In the genomic region with DNA sequence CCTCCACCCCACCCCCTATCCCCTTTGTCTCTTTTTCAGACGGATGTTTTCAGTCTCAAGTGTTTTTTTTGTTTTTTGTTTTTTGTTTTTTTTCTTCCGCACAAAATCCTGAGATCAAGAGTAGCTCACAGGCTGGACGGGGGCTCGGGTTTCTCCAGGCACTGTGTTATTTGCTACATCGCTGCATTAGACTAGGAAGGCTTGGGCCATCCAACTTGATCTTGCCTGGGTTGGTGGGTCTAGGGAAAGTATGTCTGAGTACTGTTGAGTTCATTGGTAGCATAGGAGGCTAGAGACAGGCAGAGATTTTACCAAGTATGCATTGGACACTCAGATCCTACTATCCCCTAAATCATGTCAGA, we compare ENCODE assay signal across 14 mouse cellular contexts. TPM values are rescaled to one million over a fixed set of nuclear protein-coding genes. Genes with fewer than 3 reads are reported as not detected.
DNase-seq lines count a peak whose midpoint lies in the region; ATAC-seq lines count a peak whose summit lies in the region.
"Had no signal": no experiment of that assay in that cellular context is flagged by ENCODE, and none has a peak within 500 bp of the region (broad histone marks: within the 10 kb centered on the region; RNA-seq: fewer than 3 reads in every experiment).

No protein-coding gene starts in this region.

- ATAC-seq in forebrain, embryonic 14.5 days = no peak
- no peak for ATAC-seq in limb, embryonic 11.5 days (ENCODE audit: insufficient number of reproducible peaks, low FRiP score, low TSS enrichment, low read depth)
- no peak for ATAC-seq in neural tube, embryonic 13.5 days (ENCODE audit: low read depth)
- ATAC-seq in inflammation-experienced regulatory T-cells, adult 6 months = no peak

- DNase-seq in embryo, embryonic 10 days (ENCODE audit: low spot score) = peak; percentile 11
- DNase-seq in embryo, embryonic 9.5 days (ENCODE audit: extremely low spot score) = no peak
- peak; percentile 22 for DNase-seq in forebrain, embryonic 14.5 days (ENCODE audit: low spot score)
- DNase-seq in limb, embryonic 11.5 days (ENCODE audit: low spot score) = no peak
- no peak for DNase-seq in adipocyte (ENCODE audit: low spot score)
- DNase-seq in gastrocnemius, adult 8-10 months (ENCODE audit: low spot score in 2 of 2) = no peak
- DNase-seq: gastrocnemius, postnatal 25 days; kidney, adult 18-20 months; lung, postnatal 36 days had no signal

- peaks cover 7% of the 10 kb centered on the region; the same call in 1 of the 2 replicates for H3K36me3 ChIP-seq in forebrain, embryonic 14.5 days (ENCODE audit: control insufficient read depth, insufficient read depth, low read length)
- no peaks in the 10 kb centered on the region for H3K36me3 ChIP-seq in limb, embryonic 11.5 days (ENCODE audit: control insufficient read depth, insufficient read depth, low read length)
- H3K36me3 ChIP-seq in neural tube, embryonic 13.5 days = no peaks in the 10 kb centered on the region
- H3K36me3 ChIP-seq: heart, embryonic 15.5 days had no signal

- peaks cover 9% of the 10 kb centered on the region; the same call in 1 of the 2 replicates for H3K4me1 ChIP-seq in forebrain, embryonic 14.5 days (ENCODE audit: control insufficient read depth, insufficient read depth, low read length)
- H3K4me1 ChIP-seq in limb, embryonic 11.5 days (ENCODE audit: control insufficient read depth, insufficient read depth, low read length) = peaks cover 38% of the 10 kb centered on the region
- peaks cover 20% of the 10 kb centered on the region for H3K4me1 ChIP-seq in neural tube, embryonic 13.5 days (replicated peaks)
- H3K4me1 ChIP-seq: heart, embryonic 15.5 days had no signal

- peaks cover 57% of the 10 kb centered on the region for H3K27me3 ChIP-seq in forebrain, embryonic 14.5 days (replicated peaks; ENCODE audit: control insufficient read depth, insufficient read depth, low read length)
- peaks cover 40% of the 10 kb centered on the region for H3K27me3 ChIP-seq in limb, embryonic 11.5 days (ENCODE audit: control insufficient read depth, insufficient read depth, low read length)
- H3K27me3 ChIP-seq in neural tube, embryonic 13.5 days = peaks cover 86% of the 10 kb centered on the region

- H3K9me3 ChIP-seq in forebrain, embryonic 14.5 days (replicated peaks; ENCODE audit: control insufficient read depth, low read length) = no peaks in the 10 kb centered on the region
- no peaks in the 10 kb centered on the region for H3K9me3 ChIP-seq in limb, embryonic 11.5 days (ENCODE audit: control insufficient read depth, low read length)
- H3K9me3 ChIP-seq in neural tube, embryonic 13.5 days = no peaks in the 10 kb centered on the region
- H3K9me3 ChIP-seq: heart, embryonic 15.5 days had no signal

- H3K4me2 ChIP-seq in forebrain, embryonic 14.5 days (ENCODE audit: low read length) = peak overlapping the region; percentile 73
- H3K4me2 ChIP-seq in limb, embryonic 11.5 days (ENCODE audit: low read depth, severe bottlenecking) = peak overlapping the region; percentile 50; the same call in 1 of the 2 replicates
- H3K4me2 ChIP-seq in neural tube, embryonic 13.5 days = peak overlapping the region; percentile 62
- H3K4me2 ChIP-seq: heart, embryonic 15.5 days; liver, embryonic 11.5 days had no signal

- H3K4me3 ChIP-seq in forebrain, embryonic 14.5 days (ENCODE audit: low read depth, low read length) = peak overlapping the region; percentile 49
- H3K4me3 ChIP-seq in limb, embryonic 11.5 days (ENCODE audit: low read depth, low read length) = no peak overlapping the region
- H3K4me3 ChIP-seq in neural tube, embryonic 13.5 days = peak overlapping the region; percentile 58
- H3K4me3 ChIP-seq: heart, embryonic 15.5 days had no signal

- WGBS in forebrain, embryonic 14.5 days = 20% methylated on average over 5 of the region's 5 CpGs
- WGBS in limb, embryonic 11.5 days = 2% methylated on average over 5 of the region's 5 CpGs
- 3% methylated on average over 5 of the region's 5 CpGs for WGBS in neural tube, embryonic 13.5 days

- H3K27ac ChIP-seq in forebrain, embryonic 14.5 days (ENCODE audit: low read depth, low read length) = peak overlapping the region; percentile 52
- H3K27ac ChIP-seq in limb, embryonic 11.5 days (replicated peaks; ENCODE audit: low read depth, low read length) = no peak overlapping the region
- H3K27ac ChIP-seq in neural tube, embryonic 13.5 days (replicated peaks) = peak overlapping the region; percentile 77
- H3K27ac ChIP-seq: heart, embryonic 15.5 days; stomach, postnatal 0 days had no signal

- H3K9ac ChIP-seq in forebrain, embryonic 14.5 days (ENCODE audit: low read length) = peak overlapping the region; percentile 75
- peak overlapping the region; percentile 8 for H3K9ac ChIP-seq in limb, embryonic 11.5 days (ENCODE audit: low read length)
- H3K9ac ChIP-seq in neural tube, embryonic 13.5 days = peak overlapping the region; percentile 64
- H3K9ac ChIP-seq: heart, embryonic 15.5 days had no signal

RNA-seq across cellular contexts. Expression of a gene that starts 7.4 kb away (rescaled TPM):
- polyA plus RNA-seq in forebrain, embryonic 14.5 days (2014; fragmentation: Nextera tagmentation; extraction: Ambion mirVana) = 0.32 and 0.55 TPM in 2 replicates
- 0.16 and 0.19 TPM in 2 replicates for polyA plus RNA-seq in limb, embryonic 11.5 days (2014; fragmentation: Nextera tagmentation; extraction: Ambion mirVana)
- polyA plus RNA-seq in neural tube, embryonic 13.5 days (2015; fragmentation: Nextera tagmentation; extraction: Ambion mirVana) = 0.19 and 0.29 TPM in 2 replicates
- polyA plus RNA-seq in inflammation-experienced regulatory T-cells, adult 6 months (2017; shearing (Covaris generic)) = under 1 TPM in 1 of 3 experiments, not detected in 2; 0.36 TPM
- not detected for total RNA-seq in gastrocnemius, adult 8-10 months (2022)
- total RNA-seq: gastrocnemius, postnatal 25 days had no signal
- polyA plus RNA-seq: heart, embryonic 15.5 days; liver, embryonic 11.5 days; stomach, postnatal 0 days had no signal

RNA-seq across cellular contexts. Expression of a gene that starts 7.8 kb away (rescaled TPM):
- polyA plus RNA-seq in forebrain, embryonic 14.5 days (2014; fragmentation: Nextera tagmentation; extraction: Ambion mirVana) = 7.3 and 9.8 TPM in 2 replicates
- 5.1 and 5.6 TPM in 2 replicates for polyA plus RNA-seq in limb, embryonic 11.5 days (2014; fragmentation: Nextera tagmentation; extraction: Ambion mirVana)
- 8.2 and 10.2 TPM in 2 replicates for polyA plus RNA-seq in neural tube, embryonic 13.5 days (2015; fragmentation: Nextera tagmentation; extraction: Ambion mirVana)
- not detected for polyA plus RNA-seq in inflammation-experienced regulatory T-cells, adult 6 months (2017; shearing (Covaris generic))
- not detected for total RNA-seq in gastrocnemius, adult 8-10 months (2022)
- total RNA-seq: gastrocnemius, postnatal 25 days had no signal
- polyA plus RNA-seq: heart, embryonic 15.5 days; liver, embryonic 11.5 days; stomach, postnatal 0 days had no signal

RNA-seq across cellular contexts. Expression of a gene that starts 17.5 kb away (rescaled TPM):
- 9.5 and 10.9 TPM in 2 replicates for polyA plus RNA-seq in forebrain, embryonic 14.5 days (2014; fragmentation: Nextera tagmentation; extraction: Ambion mirVana)
- 11.3 and 12.5 TPM in 2 replicates for polyA plus RNA-seq in limb, embryonic 11.5 days (2014; fragmentation: Nextera tagmentation; extraction: Ambion mirVana)
- 8.4 and 8.6 TPM in 2 replicates for polyA plus RNA-seq in neural tube, embryonic 13.5 days (2015; fragmentation: Nextera tagmentation; extraction: Ambion mirVana)
- polyA plus RNA-seq in inflammation-experienced regulatory T-cells, adult 6 months (2017; shearing (Covaris generic)) = under 1 TPM in 1 of 3 experiments, not detected in 2; 0.27 TPM
- not detected for total RNA-seq in gastrocnemius, adult 8-10 months (2022)
- total RNA-seq: gastrocnemius, postnatal 25 days had no signal
- polyA plus RNA-seq: stomach, postnatal 0 days had no signal

RNA-seq across cellular contexts. Expression of a gene that starts 32.1 kb away (rescaled TPM):
- 0.25 and 0.33 TPM in 2 replicates for polyA plus RNA-seq in forebrain, embryonic 14.5 days (2014; fragmentation: Nextera tagmentation; extraction: Ambion mirVana)
- polyA plus RNA-seq in limb, embryonic 11.5 days (2014; fragmentation: Nextera tagmentation; extraction: Ambion mirVana) = 0.24 and 0.33 TPM in 2 replicates
- polyA plus RNA-seq in neural tube, embryonic 13.5 days (2015; fragmentation: Nextera tagmentation; extraction: Ambion mirVana) = 0.46 and 0.62 TPM in 2 replicates
- not detected for polyA plus RNA-seq in inflammation-experienced regulatory T-cells, adult 6 months (2017; shearing (Covaris generic))
- total RNA-seq in gastrocnemius, adult 8-10 months (2022) = not detected
- total RNA-seq: gastrocnemius, postnatal 25 days had no signal
- polyA plus RNA-seq: heart, embryonic 15.5 days; liver, embryonic 11.5 days; stomach, postnatal 0 days had no signal

RNA-seq across cellular contexts. Expression of a gene that starts 51.1 kb away (rescaled TPM):
- 25.0 and 25.7 TPM in 2 replicates for polyA plus RNA-seq in forebrain, embryonic 14.5 days (2014; fragmentation: Nextera tagmentation; extraction: Ambion mirVana)
- polyA plus RNA-seq in limb, embryonic 11.5 days (2014; fragmentation: Nextera tagmentation; extraction: Ambion mirVana) = 36.4 and 38.8 TPM in 2 replicates
- polyA plus RNA-seq in neural tube, embryonic 13.5 days (2015; fragmentation: Nextera tagmentation; extraction: Ambion mirVana) = 28.2 and 32.0 TPM in 2 replicates
- polyA plus RNA-seq in inflammation-experienced regulatory T-cells, adult 6 months (2017; shearing (Covaris generic)) = 10 to 100 TPM; 11.4 to 26.5 (median 20.4) TPM
- 10 to 100 TPM; 39.4 to 45.6 (median 43.6) TPM for total RNA-seq in gastrocnemius, adult 8-10 months (2022)

Comparison
In these comparisons a context has a peak if more than half of its experiments do, and no peak if none do; other contexts are left out.
1. DNase-seq: peak in embryo, embryonic 10 days (single experiment) and forebrain, embryonic 14.5 days (single experiment); none in embryo, embryonic 9.5 days (single experiment), limb, embryonic 11.5 days (single experiment), adipocyte (single experiment) and gastrocnemius, adult 8-10 months (0 of 2).
2. H3K9ac ChIP-seq: peak in every context shown above with its lines; median percentile 75 in forebrain, embryonic 14.5 days; 64 in neural tube, embryonic 13.5 days; 8 in limb, embryonic 11.5 days.
3. Peak in every context shown above with its lines, with median percentiles within 50 percentile points of each other: H3K4me2 ChIP-seq.